Mouse (Mus musculus) left cerebral cortex, adult 8-10 months (tissue): ENCODE measurements at regions not wholly inside any gene's neighbourhood (a gene's known extent, or its start where the extent isn't known, plus 50 kb on each side); places are given as distances from the start of the nearest gene placed in this dataset.

ENCODE experiments used
- DNase-seq, 2 experiments: peaks; one replicate each; pipeline ENCODE4 v3.0.0; 2022; ENCODE audit warnings: low spot score in 2 of 2

GRCm38 (mm10) chr4:68382007-68382406, 572.2 kb downstream of the Brinp1 start:
- DNase-seq: no peak

- no peak for DNase-seq
Observed at GRCm38 (mm10) chr4:68367983-68368382, 586.2 kb downstream of the Brinp1 start.

GRCm38 (mm10) chr4:68319575-68319974, 634.6 kb downstream of the Brinp1 start:
- no peak for DNase-seq

GRCm38 (mm10) chr4:68312751-68313150, 641.4 kb downstream of the Brinp1 start:
- no peak for DNase-seq

- DNase-seq: no peak
Observed at GRCm38 (mm10) chr4:68284845-68285244, 669.4 kb downstream of the Brinp1 start.

GRCm38 (mm10) chr4:68280903-68281302, 673.3 kb downstream of the Brinp1 start:
- DNase-seq: no peak

GRCm38 (mm10) chr4:68275063-68275708, 679.0 kb downstream of the Brinp1 start:
- DNase-seq: no peak
